Mouse (Mus musculus) neural tube, embryonic 15.5 days (tissue): Measurements from ENCODE around the gene Tmem263. TPM values are rescaled to one million over a fixed set of nuclear protein-coding genes. Genes with fewer than 3 reads are reported as not detected.

Source experiments
- ATAC-seq: fragments of 200-750 bp; cut with Nextera tagmentation; 2 replicates; pipeline ENCODE4 v1.8.0; 2017; ENCODE audit warnings: mild to moderate bottlenecking, moderate TSS enrichment, moderate library complexity; ENCODE audit not compliant: low FRiP score
- H3K27ac ChIP-seq: fragments of 300-500 bp; sonication (generic); replicated peaks from 2 replicates; pipeline ENCODE4 v1.5.1; 2015; ENCODE audit warnings: mild to moderate bottlenecking, inconsistent platforms
- H3K27me3 ChIP-seq: fragments of 300-500 bp; sonication (generic); replicated peaks from 2 replicates; pipeline ENCODE4 v1.6.1; 2015; ENCODE audit warnings: inconsistent platforms
- H3K36me3 ChIP-seq: fragments of 300-500 bp; sonication (generic); 2 replicates; pipeline ENCODE4 v1.6.1; 2015; ENCODE audit warnings: inconsistent platforms
- H3K4me1 ChIP-seq: fragments of 300-500 bp; sonication (generic); 2 replicates; pipeline ENCODE4 v1.6.1; 2015; ENCODE audit warnings: inconsistent platforms
- H3K4me2 ChIP-seq: fragments of 300-500 bp; sonication (generic); 2 replicates; pipeline ENCODE4 v1.6.1; 2015; ENCODE audit warnings: inconsistent platforms, mild to moderate bottlenecking, moderate library complexity
- H3K4me3 ChIP-seq: fragments of 300-500 bp; sonication (generic); replicated peaks from 2 replicates; pipeline ENCODE4 v1.5.1; 2015; ENCODE audit warnings: mild to moderate bottlenecking, inconsistent platforms
- H3K9ac ChIP-seq: fragments of 300-500 bp; sonication (generic); replicated peaks from 2 replicates; pipeline ENCODE4 v1.6.1; 2015; ENCODE audit warnings: mild to moderate bottlenecking, inconsistent platforms
- H3K9me3 ChIP-seq: fragments of 300-500 bp; sonication (generic); replicated peaks from 2 replicates; pipeline ENCODE4 v1.6.1; 2016; ENCODE audit warnings: inconsistent platforms
- WGBS: fragments of 180-500 bp; shearing (Covaris S2); methylation state at CpG from one replicate; pipeline ENCODE4 v1.1.7; 2015; ENCODE audit warnings: mixed read lengths; 5-methylcytosine and 5-hydroxymethylcytosine counted together
- polyA plus RNA-seq: library from polyadenylated mRNA; unstranded; fragments of >200 nt; fragmentation: Nextera tagmentation; extraction: Ambion mirVana; gene quantifications from 2 replicates; pipeline ENCODE4 v1.2.1, GENCODE M21; 2015

Tmem263 gene
- polyA plus RNA-seq, 1 experiment from 2014 or later = 52.9 TPM

DNA sequence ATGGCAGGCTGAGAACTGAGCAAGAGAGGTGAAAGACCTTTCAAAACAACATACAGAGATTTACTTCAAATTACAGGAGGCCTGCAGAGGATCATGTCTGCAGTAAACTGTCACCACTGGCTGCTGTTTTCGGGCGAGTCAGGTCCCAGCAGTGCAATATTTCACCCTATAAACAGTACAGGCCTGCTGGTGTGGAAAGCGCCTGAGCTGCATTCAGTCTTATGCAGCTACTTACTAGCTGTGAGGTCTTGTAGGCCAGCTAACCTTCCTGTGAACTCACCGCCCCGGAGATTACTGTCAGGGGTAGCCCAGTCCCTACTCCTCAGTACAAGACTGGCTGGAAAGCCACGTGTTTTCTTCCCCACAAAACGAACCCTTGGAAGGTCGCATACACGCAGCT lies 39.0 kb downstream of the Tmem263 start:
- Histone ChIP-seq H3K27ac (no peak overlapping the region), H3K9me3 (no peaks in the 10 kb centered on the region), H3K36me3 (peaks cover 33% of the 10 kb centered on the region), H3K4me1 (no peaks in the 10 kb centered on the region), H3K9ac (no peak overlapping the region), H3K4me2 (no peak overlapping the region), H3K27me3 (no peaks in the 10 kb centered on the region), H3K4me3 (no peak overlapping the region)
- no peak; the same call in 1 of the 2 replicates for ATAC-seq
- WGBS = 69% methylated on average over 9 of the region's 9 CpGs

DNA sequence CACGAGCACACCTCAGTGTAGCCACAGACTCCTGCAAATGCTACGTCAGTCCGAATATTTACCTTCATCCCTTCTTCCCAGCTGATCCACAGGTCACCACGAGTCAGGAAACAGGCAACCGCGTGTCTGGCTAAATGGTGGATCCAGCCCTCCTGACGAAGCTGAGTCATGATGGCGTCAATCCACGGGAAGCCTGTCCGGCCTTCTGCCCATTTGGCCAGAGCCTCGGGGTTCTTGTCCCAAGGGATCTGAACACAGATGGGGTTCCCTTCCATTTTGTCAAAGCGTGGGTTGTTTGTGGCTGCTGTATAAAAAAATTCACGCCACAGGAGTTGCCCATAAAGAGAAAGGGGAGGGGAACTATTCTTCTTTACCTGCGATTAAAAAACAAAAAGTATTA lies 43.9 kb downstream of the Tmem263 start:
- no peak overlapping the region for H3K9ac ChIP-seq
- H3K27me3 ChIP-seq = no peaks in the 10 kb centered on the region
- no peaks in the 10 kb centered on the region for H3K9me3 ChIP-seq
- peaks cover 47% of the 10 kb centered on the region for H3K36me3 ChIP-seq
- H3K4me1 ChIP-seq = no peaks in the 10 kb centered on the region
- H3K27ac ChIP-seq = no peak overlapping the region
- H3K4me2 ChIP-seq = no peak overlapping the region
- ATAC-seq = no peak
- no peak overlapping the region for H3K4me3 ChIP-seq
- WGBS = 84% methylated on average over 14 of the region's 14 CpGs

DNA sequence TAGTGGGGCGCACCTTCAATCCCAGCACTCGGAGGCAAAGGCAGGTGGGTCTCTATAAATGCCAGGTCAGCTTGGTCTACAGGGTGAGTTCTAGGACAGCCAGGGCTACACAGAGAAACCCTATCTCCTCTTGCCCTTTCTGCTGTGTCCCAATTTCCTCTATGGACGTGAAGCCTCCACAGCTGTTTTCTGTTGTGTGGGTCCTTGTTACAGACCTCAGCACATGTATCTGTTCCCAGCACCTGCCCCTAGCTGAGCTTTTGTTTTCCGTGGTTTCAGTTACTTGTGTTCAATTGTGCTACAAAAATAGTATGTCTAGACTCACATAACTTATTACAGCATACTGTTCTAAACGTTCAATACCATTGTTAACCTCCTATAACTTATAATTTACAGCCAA lies 46.8 kb downstream of the Tmem263 start:
- H3K36me3 ChIP-seq = peaks cover 29% of the 10 kb centered on the region
- H3K4me1 ChIP-seq = no peaks in the 10 kb centered on the region
- no peaks in the 10 kb centered on the region for H3K27me3 ChIP-seq
- H3K9ac ChIP-seq = no peak overlapping the region
- no peak for ATAC-seq
- H3K9me3 ChIP-seq = no peaks in the 10 kb centered on the region
- no peak overlapping the region for H3K4me2 ChIP-seq
- H3K4me3 ChIP-seq = no peak overlapping the region
- H3K27ac ChIP-seq = no peak overlapping the region
- 73% methylated on average over 5 of the region's 5 CpGs for WGBS

DNA sequence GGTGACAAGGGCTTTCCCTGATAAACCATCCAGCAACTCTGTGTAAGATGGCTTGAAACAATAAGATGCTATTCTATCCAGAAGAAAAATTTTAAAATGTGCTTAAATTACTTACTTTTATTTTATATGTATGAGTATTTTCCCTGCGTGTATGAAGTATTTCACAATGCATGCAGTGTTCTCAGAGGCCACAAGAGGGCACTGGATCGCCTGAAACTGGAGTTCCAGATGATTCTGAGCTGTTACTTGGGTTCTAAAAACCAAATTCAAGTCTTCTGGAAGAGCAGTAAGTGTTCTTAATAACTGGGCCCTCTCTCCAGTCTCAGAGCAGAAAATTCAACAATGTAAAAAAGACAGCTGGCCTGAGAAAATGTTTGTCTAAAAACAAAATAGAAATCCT lies 51.8 kb downstream of the Tmem263 start:
- peaks cover 8% of the 10 kb centered on the region; the same call in 1 of the 2 replicates for H3K36me3 ChIP-seq
- H3K9ac ChIP-seq = no peak overlapping the region
- H3K9me3 ChIP-seq = no peaks in the 10 kb centered on the region
- H3K27ac ChIP-seq = no peak overlapping the region
- no peaks in the 10 kb centered on the region for H3K27me3 ChIP-seq
- no peak overlapping the region for H3K4me3 ChIP-seq
- no peaks in the 10 kb centered on the region for H3K4me1 ChIP-seq
- ATAC-seq = no peak
- H3K4me2 ChIP-seq = no peak overlapping the region
- 9% methylated on average over 2 of the region's 2 CpGs for WGBS

DNA sequence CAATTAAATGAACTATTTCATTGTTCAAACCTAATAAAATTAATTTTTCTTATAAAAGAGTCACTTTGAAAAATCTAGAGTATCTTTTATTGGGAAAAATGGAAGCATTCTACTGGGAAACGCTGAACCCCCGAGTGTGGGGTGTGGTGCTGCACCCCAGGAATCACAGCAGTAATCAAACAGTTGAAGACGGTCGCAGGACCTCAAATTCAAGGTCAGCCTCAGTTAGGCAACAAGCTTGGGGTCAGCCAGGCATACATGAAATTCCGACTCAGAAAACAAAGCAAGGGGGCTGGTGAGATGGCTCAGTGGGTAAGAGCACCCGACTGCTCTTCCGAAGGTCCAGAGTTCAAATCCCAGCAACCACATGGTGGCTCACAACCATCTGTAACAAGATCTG lies 55.0 kb downstream of the Tmem263 start:
- Histone ChIP-seq H3K4me3 (no peak overlapping the region), H3K4me1 (peaks cover 1% of the 10 kb centered on the region; the same call in 1 of the 2 replicates), H3K36me3 (no peaks in the 10 kb centered on the region), H3K27me3 (no peaks in the 10 kb centered on the region), H3K9me3 (no peaks in the 10 kb centered on the region), H3K27ac (no peak overlapping the region), H3K4me2 (no peak overlapping the region), H3K9ac (no peak overlapping the region)
- 86% methylated on average over 7 of the region's 7 CpGs for WGBS
- ATAC-seq = no peak

DNA sequence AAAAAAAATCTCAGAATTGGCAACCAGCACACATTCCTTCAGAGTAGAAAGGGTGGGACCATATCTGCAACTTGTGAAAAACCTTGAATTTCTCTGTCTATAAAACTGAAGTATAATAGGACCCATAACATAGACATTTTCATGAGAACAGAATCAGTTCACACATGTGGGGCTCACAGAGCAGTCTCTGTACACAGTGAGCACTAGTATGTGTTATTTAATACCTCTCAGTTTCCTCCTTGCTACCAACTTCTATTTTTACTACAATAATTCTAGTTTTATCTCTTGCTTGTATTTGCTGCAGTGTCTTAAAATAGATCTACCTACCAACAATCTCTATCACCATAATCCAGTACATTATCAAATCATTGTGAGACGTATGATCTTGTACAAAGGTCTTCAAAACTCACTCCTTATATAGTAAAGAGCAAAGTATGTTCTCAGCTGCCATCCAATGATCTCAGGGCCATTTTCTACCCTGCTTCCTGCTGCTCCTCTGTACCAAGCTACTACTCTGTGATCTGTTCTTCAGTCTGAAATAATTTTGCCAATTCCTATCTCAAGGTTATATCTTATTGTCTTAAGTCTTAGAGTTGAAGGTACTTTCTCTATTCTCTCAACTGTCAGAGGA lies 57.7 kb downstream of the Tmem263 start:
- Histone ChIP-seq H3K4me3 (no peak overlapping the region), H3K36me3 (no peaks in the 10 kb centered on the region), H3K9ac (no peak overlapping the region), H3K4me2 (no peak overlapping the region), H3K4me1 (peaks cover 3% of the 10 kb centered on the region; the same call in 1 of the 2 replicates), H3K27ac (no peak overlapping the region), H3K9me3 (no peaks in the 10 kb centered on the region), H3K27me3 (no peaks in the 10 kb centered on the region)
- ATAC-seq = no peak
- 95% methylated on average over 1 of the region's 1 CpGs for WGBS

DNA sequence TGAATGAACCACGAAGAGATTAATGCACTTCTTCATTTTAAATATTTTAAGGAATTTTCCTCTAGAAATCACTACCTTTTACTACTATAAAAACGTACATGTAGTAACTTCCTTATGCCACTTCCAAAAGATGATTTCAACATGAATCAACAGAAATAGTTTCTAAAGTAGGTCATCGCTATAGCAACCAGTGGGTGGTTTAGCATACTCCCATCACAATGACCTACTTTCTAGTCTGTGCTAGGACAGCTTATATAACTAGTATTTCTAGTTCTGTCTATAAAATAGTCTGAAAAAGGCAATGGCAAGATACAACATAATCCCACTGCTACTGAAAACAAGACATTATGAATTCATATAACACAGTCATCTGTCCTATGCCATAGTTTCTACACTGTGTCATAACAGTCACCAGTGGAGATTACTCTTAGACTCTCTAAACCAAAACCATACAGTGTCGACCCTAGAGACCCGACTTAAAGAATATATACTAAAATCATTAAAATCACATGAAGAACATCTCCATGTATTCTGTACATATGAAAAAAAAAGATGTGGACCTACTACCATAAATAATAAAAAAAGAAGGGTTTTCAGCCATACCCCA lies 59.4 kb downstream of the Tmem263 start:
- 68% methylated on average over 5 of the region's 5 CpGs for WGBS
- Histone ChIP-seq H3K27me3 (no peaks in the 10 kb centered on the region), H3K4me1 (peaks cover 3% of the 10 kb centered on the region; the same call in 1 of the 2 replicates), H3K4me3 (no peak overlapping the region), H3K4me2 (no peak overlapping the region), H3K36me3 (no peaks in the 10 kb centered on the region), H3K9me3 (no peaks in the 10 kb centered on the region), H3K27ac (no peak overlapping the region), H3K9ac (no peak overlapping the region)
- ATAC-seq = peak; percentile 70

DNA sequence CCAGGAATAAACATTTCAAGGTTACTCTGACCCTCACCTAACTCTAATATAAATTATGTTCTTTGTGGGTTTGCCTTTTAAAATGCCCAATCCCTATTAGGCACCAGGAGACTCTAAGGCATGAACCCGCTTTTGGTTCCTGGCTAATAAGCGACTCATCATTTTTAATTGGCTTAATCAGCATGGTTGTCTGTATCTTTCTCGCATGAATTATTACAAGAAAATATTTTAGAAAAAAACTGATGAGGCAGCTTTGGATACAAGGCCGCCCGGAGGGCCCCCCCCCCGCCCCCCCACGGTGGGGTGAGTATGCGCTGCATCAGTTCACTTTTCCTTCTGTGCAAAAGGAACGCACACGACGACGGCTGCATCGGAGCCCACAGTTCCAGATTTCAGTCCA lies 62.4 kb downstream of the Tmem263 start:
- H3K4me1 ChIP-seq = peaks cover 3% of the 10 kb centered on the region; the same call in 1 of the 2 replicates
- H3K9ac ChIP-seq = no peak overlapping the region
- H3K4me3 ChIP-seq = no peak overlapping the region
- no peak overlapping the region for H3K27ac ChIP-seq
- ATAC-seq = no peak
- no peaks in the 10 kb centered on the region for H3K27me3 ChIP-seq
- WGBS = 96% methylated on average over 13 of the region's 13 CpGs
- H3K4me2 ChIP-seq = no peak overlapping the region
- H3K9me3 ChIP-seq = no peaks in the 10 kb centered on the region
- H3K36me3 ChIP-seq = no peaks in the 10 kb centered on the region

DNA sequence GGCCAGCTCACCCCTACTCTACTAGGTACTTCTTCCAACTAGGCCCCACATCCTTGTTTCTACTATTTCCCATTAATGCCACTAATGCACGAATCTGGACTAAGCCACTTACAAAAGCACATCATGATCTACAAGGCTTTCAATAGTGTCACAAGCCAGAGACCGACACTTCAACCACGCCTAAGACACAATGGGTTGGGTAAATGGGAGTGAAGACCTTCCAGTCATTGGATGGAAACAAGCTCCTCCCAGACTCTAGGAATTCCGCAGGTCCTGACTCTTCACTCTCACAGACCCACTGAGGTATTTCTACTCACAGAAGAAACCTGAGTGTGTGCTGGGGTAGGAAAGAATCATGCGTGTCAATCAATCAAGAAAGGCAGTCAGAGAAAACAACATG lies 62.9 kb downstream of the Tmem263 start:
- H3K4me2 ChIP-seq = no peak overlapping the region
- WGBS = 86% methylated on average over 5 of the region's 5 CpGs
- H3K9me3 ChIP-seq = no peaks in the 10 kb centered on the region
- peaks cover 3% of the 10 kb centered on the region; the same call in 1 of the 2 replicates for H3K4me1 ChIP-seq
- ATAC-seq = no peak
- H3K27ac ChIP-seq = no peak overlapping the region
- H3K4me3 ChIP-seq = no peak overlapping the region
- H3K36me3 ChIP-seq = no peaks in the 10 kb centered on the region
- no peak overlapping the region for H3K9ac ChIP-seq
- no peaks in the 10 kb centered on the region for H3K27me3 ChIP-seq

Other genes starting within 250 kb of the Tmem263 start
- 42.9 and 44.0 TPM in 2 replicates for gene Ric8b, start 185.0 kb upstream of the Tmem263 start, polyA plus RNA-seq
- gene Fhl4, start 132 bp upstream of the Tmem263 start, polyA plus RNA-seq = 1.6 and 2.2 TPM in 2 replicates
- 25.3 and 25.9 TPM in 2 replicates for gene Mterf2, start 25.4 kb downstream of the Tmem263 start, polyA plus RNA-seq
- gene Cry1, start 82.4 kb downstream of the Tmem263 start, polyA plus RNA-seq = 30.7 and 33.8 TPM in 2 replicates